Mouse (Mus musculus) heart, adult 2 months (tissue): ENCODE results near the gene Rasgef1b.

ENCODE experiments used
- CTCF ChIP-seq: fragments of 200-600 bp; IDR thresholded peaks from 2 replicates; pipeline ENCODE4 v1.8.1; 2022; ENCODE audit warnings: antibody characterized with exemption, mild to moderate bottlenecking, moderate library complexity
- EP300 ChIP-seq: fragments of 200-500 bp; IDR thresholded peaks from 2 replicates; pipeline ENCODE4 v1.6.1; 2011; ENCODE audit warnings: low read depth, low read length, control low read depth; ENCODE audit not compliant: insufficient read depth
- POLR2A ChIP-seq: fragments of 200-500 bp; IDR thresholded peaks from 2 replicates; pipeline ENCODE4 v1.6.1; 2011; ENCODE audit warnings: mild to moderate bottlenecking, low read depth, low read length, control low read depth; ENCODE audit not compliant: insufficient read depth

- TF ChIP-seq CTCF (no peak), EP300 (no peak), POLR2A (no peak)
Observed at GRCm38 (mm10) chr5:99519023-99519422, 209.8 kb downstream of the Rasgef1b start.
